In the genomic region with DNA sequence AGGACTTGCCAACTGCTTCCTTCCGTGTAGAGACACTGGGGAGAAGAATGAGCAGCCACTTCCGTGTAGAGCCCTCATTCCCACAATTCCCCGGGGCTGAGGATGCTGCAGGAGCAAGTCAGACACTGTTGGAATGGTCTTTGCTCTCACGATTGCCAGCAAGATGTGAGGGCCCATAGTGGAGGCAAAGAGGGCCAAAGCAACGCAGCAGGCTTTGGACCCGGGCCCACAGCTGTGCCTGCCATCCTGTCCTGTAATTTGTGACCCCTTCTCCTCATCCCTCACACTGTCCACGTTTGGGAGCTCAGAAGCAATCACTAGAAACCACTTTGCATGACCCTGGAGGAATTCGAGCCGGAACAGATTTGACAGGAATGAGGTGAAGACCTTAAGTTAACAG, we compare ENCODE assay signal across 26 mouse cellular contexts. TPM values are rescaled to one million over a fixed set of nuclear protein-coding genes. Genes with fewer than 3 reads are reported as not detected.
"Had no signal": no experiment of that assay in that cellular context is flagged by ENCODE, and none has a peak within 500 bp of the region (broad histone marks: within the 10 kb centered on the region; RNA-seq: fewer than 3 reads in every experiment).

No protein-coding gene starts in this region.

- H3K4me2 ChIP-seq: heart, embryonic 12.5 days; hindbrain, embryonic 12.5 days; hindbrain, embryonic 14.5 days; intestine, embryonic 15.5 days; limb, embryonic 12.5 days had no signal

- H3K27ac ChIP-seq: gastrocnemius, adult 2 months; heart, embryonic 10.5 days; hindbrain, embryonic 10.5 days; hindbrain, embryonic 12.5 days; hindbrain, embryonic 14.5 days; intestine, embryonic 15.5 days; layer of hippocampus, adult 2 months; left cerebral cortex, adult 2 months; limb, embryonic 10.5 days; limb, embryonic 12.5 days had no signal

- H3K36me3 ChIP-seq: heart, embryonic 10.5 days; heart, embryonic 12.5 days; hindbrain, embryonic 10.5 days; hindbrain, embryonic 12.5 days; intestine, embryonic 15.5 days; limb, embryonic 10.5 days; limb, embryonic 12.5 days had no signal

- H3K4me3 ChIP-seq: gastrocnemius, adult 2 months; heart, embryonic 10.5 days; heart, embryonic 12.5 days; hindbrain, embryonic 10.5 days; hindbrain, embryonic 12.5 days; intestine, embryonic 15.5 days; layer of hippocampus, adult 2 months; left cerebral cortex, adult 2 months; limb, embryonic 10.5 days; limb, embryonic 12.5 days had no signal

- H3K27me3 ChIP-seq: intestine, embryonic 15.5 days had no signal

- ATAC-seq: hindbrain, embryonic 16.5 days; inflammation-experienced regulatory T-cells, adult 6 months; intestine, embryonic 15.5 days; intestine, postnatal 0 days had no signal

- DNase-seq: gastrocnemius, adult 2 months; gastrocnemius, postnatal 10 days; gastrocnemius, postnatal 25 days; heart, adult 18-20 months; heart, postnatal 10 days; heart, postnatal 4 days; kidney, adult 18-20 months; kidney, adult 8-10 months; kidney, postnatal 10 days; kidney, postnatal 25 days; kidney, postnatal 4 days; liver had no signal

- H3K9me3 ChIP-seq: heart, embryonic 10.5 days; heart, embryonic 12.5 days; hindbrain, embryonic 10.5 days; hindbrain, embryonic 12.5 days; intestine, embryonic 15.5 days; limb, embryonic 10.5 days; limb, embryonic 12.5 days had no signal

- H3K9ac ChIP-seq: heart, embryonic 12.5 days; hindbrain, embryonic 12.5 days; hindbrain, embryonic 14.5 days; intestine, embryonic 15.5 days; limb, embryonic 12.5 days had no signal

- H3K4me1 ChIP-seq: heart, embryonic 10.5 days; heart, embryonic 12.5 days; intestine, embryonic 15.5 days; limb, embryonic 12.5 days had no signal

RNA-seq across cellular contexts. Expression of gene Tmem132e, which starts 59.8 kb away (rescaled TPM):
- total RNA-seq: gastrocnemius, adult 2 months; granulocyte monocyte progenitor cell, adult 5-6 weeks had no signal
- polyA plus RNA-seq: inflammation-experienced regulatory T-cells, adult 6 months had no signal
